Mouse (Mus musculus): ENCODE measurements around the gene Ddost. TPM values are rescaled to one million over a fixed set of nuclear protein-coding genes. Genes with fewer than 3 reads are reported as not detected.
"Not testable (repeated sequence)": the region's sequence is repeated elsewhere in the genome, so short reads cannot be mapped to it uniquely, and the experiment has no call there.

The Ddost gene
- polyA plus RNA-seq, 1 experiment from 2014 or later, result 274 TPM

GRCm38 (mm10) chr4:138315781-138316180, 11.3 kb downstream of the Ddost start:
- WGBS, result 67% methylated on average over 9 of the region's 9 CpGs
- Histone ChIP-seq H3K4me3 (no peak overlapping the region), H3K27me3 (ENCODE audit: insufficient read depth, poor library complexity, severe bottlenecking) (no peaks in the 10 kb centered on the region), H3K4me1 (replicated peaks) (peaks cover 17% of the 10 kb centered on the region; the same call in 1 of the 2 replicates), H3K27ac (no peak overlapping the region), H3K9me3 (0 out of 2 replicates have a peak, but pooled peaks cover 3% of the 10 kb centered on the region), H3K36me3 (peaks cover 80% of the 10 kb centered on the region)
- DNase-seq (ENCODE audit: low spot score), result no peak

GRCm38 (mm10) chr4:138316369-138316768, 11.8 kb downstream of the Ddost start:
- Histone ChIP-seq H3K36me3 (peaks cover 75% of the 10 kb centered on the region), H3K4me3 (no peak overlapping the region), H3K27me3 (ENCODE audit: insufficient read depth, poor library complexity, severe bottlenecking) (no peaks in the 10 kb centered on the region), H3K27ac (no peak overlapping the region), H3K9me3 (0 out of 2 replicates have a peak, but pooled peaks cover 3% of the 10 kb centered on the region), H3K4me1 (replicated peaks) (peaks cover 20% of the 10 kb centered on the region; the same call in 1 of the 2 replicates)
- 90% methylated on average over 6 of the region's 6 CpGs for WGBS
- no peak for DNase-seq (ENCODE audit: low spot score)

- no peaks in the 10 kb centered on the region for H3K27me3 ChIP-seq (ENCODE audit: insufficient read depth, poor library complexity, severe bottlenecking)
- H3K36me3 ChIP-seq, result peaks cover 52% of the 10 kb centered on the region
- H3K27ac ChIP-seq, result no peak overlapping the region
- H3K9me3 ChIP-seq, result 0 out of 2 replicates have a peak, but pooled peaks cover 3% of the 10 kb centered on the region
- DNase-seq (ENCODE audit: low spot score), result peak; percentile 62
- H3K4me1 ChIP-seq (replicated peaks), result peaks cover 43% of the 10 kb centered on the region
- H3K4me3 ChIP-seq, result no peak overlapping the region
- 49% methylated on average over 6 of the region's 6 CpGs for WGBS
These were observed 14.2 kb downstream of the Ddost start for GRCm38 (mm10) chr4:138318509-138319266.

- Histone ChIP-seq H3K27ac (no peak overlapping the region), H3K4me3 (no peak overlapping the region), H3K9me3 (0 out of 2 replicates have a peak, but pooled peaks cover 3% of the 10 kb centered on the region), H3K4me1 (replicated peaks) (peaks cover 51% of the 10 kb centered on the region), H3K27me3 (ENCODE audit: insufficient read depth, poor library complexity, severe bottlenecking) (no peaks in the 10 kb centered on the region), H3K36me3 (peaks cover 43% of the 10 kb centered on the region)
- WGBS, result 32% methylated on average over 10 of the region's 10 CpGs
- DNase-seq (ENCODE audit: low spot score), result peak; percentile 84
These were observed 15.0 kb downstream of the Ddost start for GRCm38 (mm10) chr4:138319508-138319907.

- WGBS, result 84% methylated on average over 11 of the region's 11 CpGs
- Histone ChIP-seq H3K27me3 (ENCODE audit: insufficient read depth, poor library complexity, severe bottlenecking) (no peaks in the 10 kb centered on the region), H3K9me3 (0 out of 2 replicates have a peak, but pooled peaks cover 3% of the 10 kb centered on the region), H3K36me3 (peaks cover 31% of the 10 kb centered on the region), H3K4me1 (replicated peaks) (peaks cover 53% of the 10 kb centered on the region), H3K27ac (no peak overlapping the region), H3K4me3 (no peak overlapping the region)
- DNase-seq (ENCODE audit: low spot score), result no peak
These were observed 16.2 kb downstream of the Ddost start for GRCm38 (mm10) chr4:138320711-138321110.

GRCm38 (mm10) chr4:138321488-138321887, 17.0 kb downstream of the Ddost start:
- Histone ChIP-seq H3K4me3 (no peak overlapping the region), H3K9me3 (0 out of 2 replicates have a peak, but pooled peaks cover 2% of the 10 kb centered on the region), H3K4me1 (replicated peaks) (peaks cover 60% of the 10 kb centered on the region), H3K27me3 (ENCODE audit: insufficient read depth, poor library complexity, severe bottlenecking) (no peaks in the 10 kb centered on the region), H3K36me3 (peaks cover 24% of the 10 kb centered on the region), H3K27ac (no peak overlapping the region)
- no peak for DNase-seq (ENCODE audit: low spot score)
- WGBS, result 82% methylated on average over 7 of the region's 7 CpGs

GRCm38 (mm10) chr4:138322692-138323091, 18.2 kb downstream of the Ddost start:
- 42% methylated on average over 4 of the region's 4 CpGs for WGBS
- Histone ChIP-seq H3K4me3 (no peak overlapping the region), H3K36me3 (peaks cover 11% of the 10 kb centered on the region), H3K4me1 (replicated peaks) (peaks cover 62% of the 10 kb centered on the region), H3K27ac (no peak overlapping the region), H3K9me3 (no peaks in the 10 kb centered on the region), H3K27me3 (ENCODE audit: insufficient read depth, poor library complexity, severe bottlenecking) (no peaks in the 10 kb centered on the region)
- no peak for DNase-seq (ENCODE audit: low spot score)

GRCm38 (mm10) chr4:138323753-138324152, 19.2 kb downstream of the Ddost start:
- Histone ChIP-seq H3K9me3 (no peaks in the 10 kb centered on the region), H3K4me1 (replicated peaks) (peaks cover 63% of the 10 kb centered on the region), H3K27ac (peak overlapping the region; percentile 59), H3K36me3 (peaks cover 10% of the 10 kb centered on the region; the same call in 1 of the 2 replicates), H3K4me3 (no peak overlapping the region), H3K27me3 (ENCODE audit: insufficient read depth, poor library complexity, severe bottlenecking) (no peaks in the 10 kb centered on the region)
- WGBS, result 67% methylated on average over 4 of the region's 4 CpGs
- DNase-seq (ENCODE audit: low spot score), result no peak

- H3K9me3 ChIP-seq, result no peaks in the 10 kb centered on the region
- no peaks in the 10 kb centered on the region for H3K27me3 ChIP-seq (ENCODE audit: insufficient read depth, poor library complexity, severe bottlenecking)
- peaks cover 10% of the 10 kb centered on the region; the same call in 1 of the 2 replicates for H3K36me3 ChIP-seq
- H3K4me1 ChIP-seq (replicated peaks), result peaks cover 59% of the 10 kb centered on the region
- no peak overlapping the region for H3K27ac ChIP-seq
- 92% methylated on average over 3 of the region's 3 CpGs for WGBS
- H3K4me3 ChIP-seq, result no peak overlapping the region
- DNase-seq (ENCODE audit: low spot score), result no peak
These were observed 19.9 kb downstream of the Ddost start for GRCm38 (mm10) chr4:138324451-138324850.

- Histone ChIP-seq H3K4me1 (replicated peaks) (peaks cover 63% of the 10 kb centered on the region), H3K4me3 (peak overlapping the region; percentile 77)
- 1% methylated on average over 45 of the region's 45 CpGs for WGBS
These were observed 21.0 kb downstream of the Ddost start for GRCm38 (mm10) chr4:138325466-138326076.

GRCm38 (mm10) chr4:138326077-138326695, 21.7 kb downstream of the Ddost start, which contains the start of gene Pink1:
TSS of gene Pink1 (minus strand) at chr4:138326307.
- Histone ChIP-seq H3K27ac (peak within 1 kb of the TSS; percentile 94), H3K27me3 (ENCODE audit: insufficient read depth, poor library complexity, severe bottlenecking) (peaks cover 8% of the 10 kb centered on the region; the same call in 1 of the 2 replicates), H3K36me3 (no peaks in the 10 kb centered on the region), H3K4me3 (peak within 1 kb of the TSS; percentile 77), H3K9me3 (no peaks in the 10 kb centered on the region), H3K4me1 (replicated peaks) (peaks cover 60% of the 10 kb centered on the region)
- peak; percentile 90 for DNase-seq (ENCODE audit: low spot score)
- 4% methylated on average over 41 of the region's 41 CpGs for WGBS

More at GRCm38 (mm10) chr4:138325466-138326076, 21.0 kb downstream of the Ddost start:
- peaks cover 3% of the 10 kb centered on the region; the same call in 1 of the 2 replicates for H3K36me3 ChIP-seq
- 0 out of 2 replicates have a peak, but pooled peaks cover 2% of the 10 kb centered on the region for H3K27me3 ChIP-seq (ENCODE audit: insufficient read depth, poor library complexity, severe bottlenecking)
- peak; percentile 91 for DNase-seq (ENCODE audit: low spot score)
- no peaks in the 10 kb centered on the region for H3K9me3 ChIP-seq
- peak overlapping the region; percentile 94 for H3K27ac ChIP-seq

GRCm38 (mm10) chr4:138327155-138327554, 22.6 kb downstream of the Ddost start:
- not testable (repeated sequence) for H3K27ac ChIP-seq; H3K9me3 ChIP-seq; H3K4me3 ChIP-seq; H3K36me3 ChIP-seq; DNase-seq (ENCODE audit: low spot score)
- WGBS, result 59% methylated on average over 11 of the region's 12 CpGs
- Histone ChIP-seq H3K27me3 (ENCODE audit: insufficient read depth, poor library complexity, severe bottlenecking) (peaks cover 14% of the 10 kb centered on the region), H3K4me1 (replicated peaks) (peaks cover 51% of the 10 kb centered on the region)
